Mouse (Mus musculus): ENCODE results near the gene Trub1. TPM values are rescaled to one million over a fixed set of nuclear protein-coding genes. Genes with fewer than 3 reads are reported as not detected.
A peak's percentile ranks its signal among the peaks of the same experiment; 100 is the strongest.

Trub1 gene
- polyA plus RNA-seq, 1 experiment from 2014 or later = 27.5 TPM

DNA sequence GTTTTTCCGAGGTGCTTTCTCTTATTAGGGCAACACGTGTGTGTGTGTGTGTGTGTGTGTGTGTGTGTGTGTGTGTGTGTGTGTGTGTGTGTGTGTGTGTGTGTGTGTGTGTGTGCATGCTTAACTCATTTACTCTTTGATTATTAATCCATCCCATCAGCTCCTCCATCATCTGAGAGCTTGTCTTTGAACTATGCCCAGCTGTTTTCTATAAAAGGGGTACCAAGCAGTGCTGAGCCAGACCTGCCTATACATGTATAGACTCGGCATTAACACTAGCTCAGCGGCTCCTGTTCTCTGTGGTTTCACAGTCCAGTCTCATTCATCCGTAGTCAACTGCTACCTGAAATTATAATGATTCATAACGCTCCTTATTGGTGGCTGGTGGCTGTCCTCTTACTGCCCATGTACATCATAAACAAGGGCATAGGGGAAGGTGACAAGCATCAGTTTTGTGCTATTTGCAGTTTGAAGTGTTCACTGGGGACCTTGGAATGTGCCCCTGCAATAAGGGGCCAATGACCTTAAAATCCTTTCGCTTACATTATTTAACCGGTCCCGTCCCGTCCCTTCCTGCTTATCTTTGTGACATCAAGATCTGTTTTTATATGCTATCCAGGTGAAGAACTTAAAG is 45.5 kb downstream of the Trub1 start:
- WGBS = 77% methylated on average over 10 of the region's 10 CpGs
- Histone ChIP-seq H3K27ac (ENCODE audit: low read depth, low read length) (no peak overlapping the region), H3K9me3 (ENCODE audit: control insufficient read depth, low read length) (no peaks in the 10 kb centered on the region), H3K36me3 (ENCODE audit: control insufficient read depth, insufficient read depth, low read length) (no peaks in the 10 kb centered on the region), H3K27me3 (replicated peaks; ENCODE audit: control insufficient read depth, insufficient read depth, low read length) (no peaks in the 10 kb centered on the region), H3K9ac (ENCODE audit: low read depth, low read length) (no peak overlapping the region), H3K4me1 (replicated peaks; ENCODE audit: control insufficient read depth, insufficient read depth, low read length) (no peaks in the 10 kb centered on the region), H3K4me2 (no peak overlapping the region), H3K4me3 (ENCODE audit: low read depth, low read length) (no peak overlapping the region)
- ATAC-seq (replicated peaks; ENCODE audit: low FRiP score) (no peak), DNase-seq (ENCODE audit: low spot score) (no peak)

DNA sequence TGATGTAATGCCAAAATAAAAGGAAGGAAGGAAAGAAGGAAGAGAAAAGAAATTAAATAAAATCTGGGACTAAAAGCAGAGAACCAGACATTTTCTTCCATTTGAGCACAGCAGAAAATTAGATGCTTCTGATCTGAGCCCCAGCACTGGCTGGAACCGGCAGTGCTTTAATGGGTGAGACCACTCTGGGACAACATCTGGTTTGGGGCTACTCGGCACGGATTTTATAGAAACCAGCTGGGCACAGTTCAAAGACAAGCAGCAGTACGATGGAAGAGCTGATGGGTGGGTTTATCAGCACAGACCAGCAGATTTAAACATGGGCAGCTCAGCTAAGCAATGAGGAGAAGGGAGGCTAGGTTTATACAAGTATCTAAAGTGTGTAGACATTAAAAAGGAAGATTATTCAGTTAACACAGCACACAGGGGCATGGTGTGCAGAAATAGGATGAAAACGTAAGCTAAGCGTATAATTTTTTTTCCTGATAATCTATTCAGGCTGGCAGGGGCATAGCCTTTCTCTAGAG is 46.2 kb downstream of the Trub1 start:
- Histone ChIP-seq H3K9me3 (ENCODE audit: control insufficient read depth, low read length) (no peaks in the 10 kb centered on the region), H3K27ac (ENCODE audit: low read depth, low read length) (no peak overlapping the region), H3K9ac (ENCODE audit: low read depth, low read length) (no peak overlapping the region), H3K27me3 (replicated peaks; ENCODE audit: control insufficient read depth, insufficient read depth, low read length) (no peaks in the 10 kb centered on the region), H3K4me1 (replicated peaks; ENCODE audit: control insufficient read depth, insufficient read depth, low read length) (no peaks in the 10 kb centered on the region), H3K4me2 (no peak overlapping the region), H3K4me3 (ENCODE audit: low read depth, low read length) (no peak overlapping the region), H3K36me3 (ENCODE audit: control insufficient read depth, insufficient read depth, low read length) (no peaks in the 10 kb centered on the region)
- no peak for DNase-seq (ENCODE audit: low spot score)
- ATAC-seq (replicated peaks; ENCODE audit: low FRiP score) = no peak
- WGBS = 67% methylated on average over 6 of the region's 6 CpGs

DNA sequence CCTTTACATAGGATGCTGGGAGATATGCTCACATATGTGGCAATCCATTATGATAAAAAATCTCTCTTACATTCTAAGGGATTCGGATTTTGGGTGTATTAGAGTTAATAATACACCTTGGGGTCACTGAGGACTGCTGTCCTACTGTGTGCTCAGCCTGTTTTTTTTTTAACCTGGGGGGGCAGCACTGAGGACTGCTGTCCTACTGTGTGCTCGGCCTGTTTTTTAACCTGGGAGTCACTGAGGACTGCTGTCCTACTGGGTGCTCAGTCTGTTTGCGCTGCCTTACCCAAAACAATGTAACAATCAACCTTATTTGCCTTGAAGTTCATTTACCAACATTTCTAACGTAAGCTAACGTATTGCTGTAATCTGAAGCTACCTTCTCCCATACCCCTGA is 47.5 kb downstream of the Trub1 start:
- ATAC-seq (replicated peaks; ENCODE audit: low FRiP score) (no peak), DNase-seq (ENCODE audit: low spot score) (no peak)
- H3K4me3 ChIP-seq (ENCODE audit: low read depth, low read length) = no peak overlapping the region
- no peaks in the 10 kb centered on the region for H3K4me1 ChIP-seq (replicated peaks; ENCODE audit: control insufficient read depth, insufficient read depth, low read length)
- H3K36me3 ChIP-seq (ENCODE audit: control insufficient read depth, insufficient read depth, low read length) = no peaks in the 10 kb centered on the region
- H3K9me3 ChIP-seq (ENCODE audit: control insufficient read depth, low read length) = no peaks in the 10 kb centered on the region
- H3K9ac ChIP-seq (ENCODE audit: low read depth, low read length) = no peak overlapping the region
- H3K27me3 ChIP-seq (replicated peaks; ENCODE audit: control insufficient read depth, insufficient read depth, low read length) = no peaks in the 10 kb centered on the region
- H3K4me2 ChIP-seq = no peak overlapping the region
- WGBS = 86% methylated on average over 5 of the region's 5 CpGs
- no peak overlapping the region for H3K27ac ChIP-seq (ENCODE audit: low read depth, low read length)

DNA sequence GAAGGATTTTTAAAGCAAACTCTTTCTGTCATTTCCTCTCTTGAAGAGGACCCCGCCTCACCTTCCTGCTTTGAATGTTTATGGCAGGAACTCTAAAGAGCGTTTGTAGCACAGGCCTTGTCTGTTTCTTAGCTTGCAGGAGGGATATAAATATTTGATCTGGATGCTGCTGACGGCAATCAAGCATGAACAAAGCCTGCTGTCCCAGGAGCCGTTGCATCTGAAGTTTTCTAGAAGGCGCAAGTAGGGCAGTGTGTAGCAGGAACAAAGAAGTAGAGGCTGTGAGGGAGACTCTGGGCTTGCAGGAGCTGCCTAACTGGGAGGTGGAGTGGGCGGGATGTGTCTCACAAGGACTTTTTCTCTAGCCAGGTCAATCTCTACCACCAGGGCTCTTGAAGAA is 50.4 kb downstream of the Trub1 start:
- WGBS = 68% methylated on average over 6 of the region's 6 CpGs
- Histone ChIP-seq H3K9ac (ENCODE audit: low read depth, low read length) (no peak overlapping the region), H3K4me2 (no peak overlapping the region), H3K4me1 (replicated peaks; ENCODE audit: control insufficient read depth, insufficient read depth, low read length) (no peaks in the 10 kb centered on the region), H3K27ac (ENCODE audit: low read depth, low read length) (no peak overlapping the region), H3K4me3 (ENCODE audit: low read depth, low read length) (no peak overlapping the region), H3K36me3 (ENCODE audit: control insufficient read depth, insufficient read depth, low read length) (no peaks in the 10 kb centered on the region), H3K9me3 (ENCODE audit: control insufficient read depth, low read length) (no peaks in the 10 kb centered on the region), H3K27me3 (replicated peaks; ENCODE audit: control insufficient read depth, insufficient read depth, low read length) (no peaks in the 10 kb centered on the region)
- DNase-seq (ENCODE audit: low spot score) (no peak), ATAC-seq (replicated peaks; ENCODE audit: low FRiP score) (no peak)

DNA sequence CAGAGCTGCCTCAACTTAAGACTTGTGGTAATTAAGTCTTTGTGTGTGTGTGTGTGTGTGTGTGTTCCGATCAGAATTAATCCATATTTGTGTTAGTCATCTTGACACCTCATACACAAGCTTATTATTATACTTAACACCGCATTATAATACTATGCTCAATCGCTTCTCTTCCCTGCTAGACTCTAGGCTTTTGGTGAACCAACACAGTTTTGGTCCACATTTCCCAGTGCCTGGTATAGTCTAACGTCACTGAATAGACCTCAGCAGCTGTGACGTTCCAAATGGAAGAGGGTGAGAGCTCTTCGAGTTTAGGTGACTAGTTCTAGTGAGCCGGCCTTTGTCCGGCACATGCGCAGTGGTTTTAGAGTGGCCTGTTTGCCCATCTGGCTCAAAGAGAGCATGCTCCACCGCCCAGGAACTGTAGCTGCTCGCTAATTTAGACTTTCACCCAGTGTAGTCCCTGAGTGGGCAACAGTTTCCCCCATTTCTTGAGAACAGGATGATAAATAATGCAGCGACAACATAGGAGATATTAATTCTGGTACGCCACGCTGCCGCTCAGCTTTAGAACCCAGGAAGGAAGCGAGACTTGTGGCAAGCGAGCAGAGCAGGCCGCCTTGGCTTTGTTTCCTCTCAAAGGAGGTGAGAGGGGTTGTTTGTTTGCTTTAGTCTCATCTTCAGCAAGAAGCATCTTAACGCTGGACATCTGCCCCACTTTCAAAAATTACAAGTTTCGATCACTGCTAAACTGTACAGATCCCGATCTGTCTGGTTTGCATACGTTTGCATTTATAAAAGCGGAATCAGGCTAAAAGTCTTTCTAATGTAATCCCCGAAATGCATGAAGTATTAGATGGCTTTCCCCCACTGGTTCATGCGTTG is 52.6 kb downstream of the Trub1 start:
- no peaks in the 10 kb centered on the region for H3K36me3 ChIP-seq (ENCODE audit: control insufficient read depth, insufficient read depth, low read length)
- no peak overlapping the region for H3K9ac ChIP-seq (ENCODE audit: low read depth, low read length)
- H3K4me3 ChIP-seq (ENCODE audit: low read depth, low read length) = no peak overlapping the region
- no peak for ATAC-seq (replicated peaks; ENCODE audit: low FRiP score)
- H3K27ac ChIP-seq (ENCODE audit: low read depth, low read length) = no peak overlapping the region
- no peaks in the 10 kb centered on the region for H3K9me3 ChIP-seq (ENCODE audit: control insufficient read depth, low read length)
- H3K4me1 ChIP-seq (replicated peaks; ENCODE audit: control insufficient read depth, insufficient read depth, low read length) = no peaks in the 10 kb centered on the region
- WGBS = 84% methylated on average over 25 of the region's 25 CpGs
- no peaks in the 10 kb centered on the region for H3K27me3 ChIP-seq (replicated peaks; ENCODE audit: control insufficient read depth, insufficient read depth, low read length)
- no peak for DNase-seq (ENCODE audit: low spot score)
- no peak overlapping the region for H3K4me2 ChIP-seq

DNA sequence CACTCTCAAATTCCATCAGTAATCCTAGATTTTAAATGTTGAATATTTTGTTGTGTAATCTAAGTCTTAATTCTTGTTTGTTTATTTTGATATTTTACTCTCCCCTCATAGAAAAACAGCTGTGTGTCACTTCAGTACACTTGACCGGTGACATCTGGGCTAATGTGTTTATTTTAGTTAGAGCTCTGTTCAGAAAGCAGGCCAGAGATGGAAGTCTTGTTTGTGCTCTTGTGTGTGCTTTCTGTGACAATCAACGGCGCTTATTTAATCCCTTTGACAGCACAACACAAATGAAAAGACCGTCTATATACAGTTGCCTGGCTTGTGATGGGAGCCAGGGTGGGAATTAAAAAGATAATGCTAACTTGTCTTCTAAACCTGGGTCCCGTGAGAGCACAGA is 53.9 kb downstream of the Trub1 start:
- H3K9ac ChIP-seq (ENCODE audit: low read depth, low read length) = no peak overlapping the region
- no peaks in the 10 kb centered on the region for H3K4me1 ChIP-seq (replicated peaks; ENCODE audit: control insufficient read depth, insufficient read depth, low read length)
- H3K9me3 ChIP-seq (ENCODE audit: control insufficient read depth, low read length) = no peaks in the 10 kb centered on the region
- no peak overlapping the region for H3K4me2 ChIP-seq
- no peaks in the 10 kb centered on the region for H3K36me3 ChIP-seq (ENCODE audit: control insufficient read depth, insufficient read depth, low read length)
- 55% methylated on average over 5 of the region's 5 CpGs for WGBS
- DNase-seq (ENCODE audit: low spot score) = no peak
- ATAC-seq (replicated peaks; ENCODE audit: low FRiP score) = no peak
- H3K4me3 ChIP-seq (ENCODE audit: low read depth, low read length) = no peak overlapping the region
- no peak overlapping the region for H3K27ac ChIP-seq (ENCODE audit: low read depth, low read length)
- H3K27me3 ChIP-seq (replicated peaks; ENCODE audit: control insufficient read depth, insufficient read depth, low read length) = no peaks in the 10 kb centered on the region

DNA sequence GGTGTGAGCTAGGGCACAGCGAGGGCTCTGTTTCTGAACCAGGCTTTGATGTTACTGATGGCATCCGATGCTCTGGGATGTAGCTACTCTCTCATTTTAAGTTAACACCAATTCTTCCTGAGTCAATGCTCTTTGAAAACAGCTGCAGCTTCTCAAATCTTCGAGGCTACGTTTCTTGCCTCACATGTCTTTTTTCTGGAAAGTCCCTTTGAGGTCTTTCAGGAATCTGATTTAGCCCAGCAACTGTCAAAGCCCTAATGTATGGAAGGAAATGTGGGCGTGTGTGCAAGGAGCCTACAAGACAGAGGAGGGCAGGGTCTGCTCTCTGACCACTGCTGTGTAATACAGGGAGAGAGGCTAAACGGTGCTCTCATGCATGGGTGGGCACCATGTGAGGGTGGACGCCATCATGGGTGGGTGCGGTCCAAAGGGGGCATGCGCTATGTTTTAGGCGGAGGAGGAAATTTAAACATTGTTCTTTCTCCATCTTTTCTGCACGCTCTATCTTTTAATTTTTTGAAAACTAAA is 55.6 kb downstream of the Trub1 start:
- 84% methylated on average over 11 of the region's 11 CpGs for WGBS
- Histone ChIP-seq H3K4me2 (no peak overlapping the region), H3K4me1 (replicated peaks; ENCODE audit: control insufficient read depth, insufficient read depth, low read length) (no peaks in the 10 kb centered on the region), H3K27ac (ENCODE audit: low read depth, low read length) (no peak overlapping the region), H3K36me3 (ENCODE audit: control insufficient read depth, insufficient read depth, low read length) (no peaks in the 10 kb centered on the region), H3K27me3 (replicated peaks; ENCODE audit: control insufficient read depth, insufficient read depth, low read length) (no peaks in the 10 kb centered on the region), H3K4me3 (ENCODE audit: low read depth, low read length) (no peak overlapping the region), H3K9me3 (ENCODE audit: control insufficient read depth, low read length) (no peaks in the 10 kb centered on the region), H3K9ac (ENCODE audit: low read depth, low read length) (no peak overlapping the region)
- ATAC-seq (replicated peaks; ENCODE audit: low FRiP score) = no peak
- DNase-seq (ENCODE audit: low spot score) = no peak

DNA sequence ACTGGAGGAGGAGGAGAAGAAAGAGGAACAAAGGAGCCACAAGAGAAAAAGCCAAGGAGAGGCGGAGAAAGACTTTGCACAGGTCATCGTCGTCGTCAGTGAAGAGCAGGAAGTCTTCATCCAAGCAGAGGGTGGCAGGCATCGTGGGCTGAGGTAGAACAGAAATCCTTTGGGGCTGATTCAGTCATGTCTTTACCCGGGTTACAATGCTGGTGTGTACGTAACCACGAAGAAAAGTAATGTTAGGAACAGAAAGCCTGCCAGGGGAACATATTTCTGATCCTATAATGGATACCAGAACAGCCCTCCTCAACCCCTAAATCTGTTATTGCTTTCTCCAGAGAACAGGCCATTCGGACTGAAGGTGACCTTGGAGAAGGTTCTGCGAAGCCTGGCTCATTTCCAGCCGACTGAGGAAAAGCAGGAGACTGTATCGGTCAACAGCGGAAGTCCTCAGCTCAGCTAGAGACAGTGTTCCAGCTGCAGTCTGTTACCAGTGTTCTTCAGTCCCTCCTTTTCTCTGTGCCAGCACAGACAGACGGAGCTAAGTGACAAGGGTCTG is 57.1 kb downstream of the Trub1 start:
- ATAC-seq (replicated peaks; ENCODE audit: low FRiP score) = no peak
- no peak overlapping the region for H3K4me3 ChIP-seq (ENCODE audit: low read depth, low read length)
- no peaks in the 10 kb centered on the region for H3K27me3 ChIP-seq (replicated peaks; ENCODE audit: control insufficient read depth, insufficient read depth, low read length)
- H3K9ac ChIP-seq (ENCODE audit: low read depth, low read length) = no peak overlapping the region
- H3K36me3 ChIP-seq (ENCODE audit: control insufficient read depth, insufficient read depth, low read length) = no peaks in the 10 kb centered on the region
- H3K4me1 ChIP-seq (replicated peaks; ENCODE audit: control insufficient read depth, insufficient read depth, low read length) = no peaks in the 10 kb centered on the region
- no peak overlapping the region for H3K4me2 ChIP-seq
- H3K27ac ChIP-seq (ENCODE audit: low read depth, low read length) = peak overlapping the region; percentile 49; the same call in 1 of the 2 replicates
- 55% methylated on average over 14 of the region's 14 CpGs for WGBS
- no peaks in the 10 kb centered on the region for H3K9me3 ChIP-seq (ENCODE audit: control insufficient read depth, low read length)
- no peak for DNase-seq (ENCODE audit: low spot score)
